Mouse (Mus musculus) heart, embryonic 14.5 days (tissue): Measurements from ENCODE around the gene Igfn1. TPM values are rescaled to one million over a fixed set of nuclear protein-coding genes. Genes with fewer than 3 reads are reported as not detected.

Experiments
- ATAC-seq: fragments of 200-750 bp; cut with Nextera tagmentation; 2 replicates; pipeline ENCODE4 v1.8.0; 2017; ENCODE audit warnings: low read depth, moderate TSS enrichment; ENCODE audit not compliant: insufficient number of reproducible peaks, insufficient read depth, low FRiP score
- H3K27ac ChIP-seq, 2 experiments: fragments of 200-500 bp in 1 of 2; fragments of 300-500 bp in 1 of 2; sonication (generic) in 1 of 2; replicated peaks in 1 of 2; 2 replicates each; pipeline ENCODE4 v1.5.1; 2012 to 2014; ENCODE audit warnings: low read depth in 2 of 2, low read length in 2 of 2, control low read depth in 1 of 2, mild to moderate bottlenecking in 1 of 2, mixed read lengths in 1 of 2; ENCODE audit not compliant: control insufficient read depth in 1 of 2, insufficient read depth in 1 of 2
- H3K27me3 ChIP-seq: fragments of 300-500 bp; sonication (generic); 2 replicates; pipeline ENCODE4 v1.6.1; 2014; ENCODE audit warnings: mild to moderate bottlenecking, low read length, control low read depth; ENCODE audit not compliant: control insufficient read depth, insufficient read depth
- H3K36me3 ChIP-seq: fragments of 300-500 bp; sonication (generic); 2 replicates; pipeline ENCODE4 v1.6.1; 2014; ENCODE audit warnings: mild to moderate bottlenecking, control low read depth, low read length, mixed read lengths; ENCODE audit not compliant: control insufficient read depth, insufficient read depth
- H3K4me1 ChIP-seq, 2 experiments: fragments of 200-500 bp in 1 of 2; fragments of 300-500 bp in 1 of 2; sonication (generic) in 1 of 2; 2 replicates each; pipeline ENCODE4 v1.6.1; 2012 to 2014; ENCODE audit warnings: low read length in 2 of 2, control low read depth in 1 of 2, mixed read lengths in 1 of 2; ENCODE audit not compliant: control insufficient read depth in 2 of 2, insufficient read depth in 2 of 2
- H3K4me2 ChIP-seq: fragments of 300-500 bp; sonication (generic); 2 replicates; pipeline ENCODE4 v1.6.1; 2014; ENCODE audit warnings: mild to moderate bottlenecking, low read length
- H3K4me3 ChIP-seq, 2 experiments: fragments of 200-500 bp in 1 of 2; fragments of 300-500 bp in 1 of 2; sonication (generic) in 1 of 2; 2 replicates each; pipeline ENCODE4 v1.5.1; 2012 to 2014; ENCODE audit warnings: low read length in 2 of 2, mild to moderate bottlenecking in 2 of 2, control low read depth in 1 of 2, low read depth in 1 of 2, moderate library complexity in 1 of 2; ENCODE audit not compliant: control insufficient read depth in 1 of 2, insufficient read depth in 1 of 2
- H3K9ac ChIP-seq: fragments of 300-500 bp; sonication (generic); 2 replicates; pipeline ENCODE4 v1.6.1; 2014; ENCODE audit warnings: mild to moderate bottlenecking, low read length
- H3K9me3 ChIP-seq: fragments of 300-500 bp; sonication (generic); 2 replicates; pipeline ENCODE4 v1.6.1; 2016; ENCODE audit warnings: low read length, control low read depth; ENCODE audit not compliant: control insufficient read depth
- WGBS: fragments of 180-500 bp; shearing (Covaris S2); extraction: QIAGEN DNeasy Blood & Tissue Kit; methylation state at CpG from one replicate; pipeline ENCODE4 v1.1.7; 2014; 5-methylcytosine and 5-hydroxymethylcytosine counted together
- polyA plus RNA-seq: library from polyadenylated mRNA; unstranded; fragments of >200 nt; fragmentation: Nextera tagmentation; extraction: Ambion mirVana; gene quantifications from 2 replicates; pipeline ENCODE4 v1.2.1, GENCODE M21; 2014

Gene Igfn1
- polyA plus RNA-seq, 1 experiment from 2014 or later, result 0.08 TPM

- Histone ChIP-seq H3K4me1 (no peaks in the 10 kb centered on the region; a peak in 1 of 4 replicates), H3K4me2 (no peak overlapping the region), H3K27ac (no peak overlapping the region), H3K4me3 (no peak overlapping the region), H3K36me3 (no peaks in the 10 kb centered on the region), H3K9me3 (no peaks in the 10 kb centered on the region), H3K27me3 (no peaks in the 10 kb centered on the region), H3K9ac (no peak overlapping the region)
- WGBS, result 31% methylated on average over 5 of the region's 5 CpGs
- no peak for ATAC-seq
Observed at GRCm38 (mm10) chr1:135984105-135984504, 22.0 kb downstream of the Igfn1 start.

DNA sequence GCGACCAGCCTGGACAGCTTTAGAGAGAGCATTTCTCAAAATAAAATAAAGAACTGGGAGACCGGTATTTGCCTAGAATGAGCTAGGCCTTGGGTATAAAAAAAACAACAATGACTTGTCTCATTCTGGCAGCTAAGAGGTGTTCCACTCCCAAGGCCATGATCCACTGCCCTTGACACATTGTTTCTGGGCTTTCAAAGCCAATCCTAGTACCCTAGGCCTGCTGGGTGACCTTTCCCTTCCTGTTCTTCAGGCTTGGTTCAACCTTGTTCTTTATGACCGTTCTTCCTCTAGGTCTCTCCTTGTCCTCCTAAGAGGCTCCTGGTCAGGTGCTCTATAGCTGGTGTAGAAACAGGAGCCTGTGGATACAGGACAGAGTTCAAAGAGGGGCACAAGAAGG, 33.6 kb downstream of the Igfn1 start:
- H3K4me1 ChIP-seq, result no peaks in the 10 kb centered on the region
- 84% methylated on average over 3 of the region's 3 CpGs for WGBS
- no peak overlapping the region for H3K4me3 ChIP-seq
- 0 out of 2 replicates have a peak, but pooled peaks cover 3% of the 10 kb centered on the region for H3K27me3 ChIP-seq
- H3K36me3 ChIP-seq, result no peaks in the 10 kb centered on the region
- no peaks in the 10 kb centered on the region for H3K9me3 ChIP-seq
- ATAC-seq, result no peak
- H3K4me2 ChIP-seq, result no peak overlapping the region
- H3K27ac ChIP-seq, result no peak overlapping the region
- no peak overlapping the region for H3K9ac ChIP-seq

DNA sequence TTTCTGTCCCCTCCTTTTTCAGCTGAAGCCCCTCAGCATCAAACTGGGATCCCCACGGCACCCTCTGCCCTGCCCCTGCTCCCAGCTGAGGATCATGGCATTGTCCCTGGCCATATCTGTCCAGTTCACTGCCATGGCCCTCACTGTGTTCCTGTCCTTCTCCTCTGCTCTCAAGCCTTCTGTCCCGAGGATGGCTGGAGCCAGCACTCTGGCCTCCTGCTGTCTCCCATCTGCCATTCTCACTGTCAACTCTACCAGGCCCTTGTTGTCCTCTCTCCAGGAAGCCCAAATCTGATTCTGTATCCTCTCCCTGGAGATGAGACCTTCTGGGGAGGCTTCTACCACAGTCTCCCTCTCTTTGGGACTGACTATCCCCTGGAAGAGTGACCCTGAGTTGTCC, 35.7 kb downstream of the Igfn1 start:
- Histone ChIP-seq H3K4me2 (no peak overlapping the region), H3K27ac (no peak overlapping the region), H3K4me3 (no peak overlapping the region), H3K9me3 (no peaks in the 10 kb centered on the region), H3K27me3 (peaks cover 9% of the 10 kb centered on the region; the same call in 1 of the 2 replicates), H3K36me3 (no peaks in the 10 kb centered on the region), H3K4me1 (no peaks in the 10 kb centered on the region), H3K9ac (no peak overlapping the region)
- ATAC-seq, result no peak
- WGBS, result 21% methylated on average over 2 of the region's 2 CpGs

DNA sequence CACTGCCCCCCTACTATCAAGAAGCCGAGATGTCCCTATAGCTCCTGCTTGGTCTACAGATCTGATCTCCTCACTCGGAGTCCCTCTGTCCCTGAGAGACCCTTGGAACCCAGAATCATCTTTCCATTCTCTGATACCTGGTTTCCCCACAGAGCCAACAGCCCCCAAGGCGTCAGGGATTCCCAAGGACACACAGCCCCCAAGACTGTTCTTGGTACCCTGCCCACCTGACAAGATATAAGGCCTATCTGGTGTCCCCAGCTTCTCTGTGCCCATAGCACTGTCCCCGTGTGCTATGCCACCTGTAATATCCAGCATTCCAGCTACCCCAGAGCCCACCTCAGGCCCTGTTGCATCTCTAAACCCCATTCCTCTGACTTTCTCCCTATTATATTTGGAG, 38.4 kb downstream of the Igfn1 start:
- Histone ChIP-seq H3K9me3 (no peaks in the 10 kb centered on the region), H3K27me3 (peaks cover 9% of the 10 kb centered on the region; the same call in 1 of the 2 replicates), H3K4me3 (no peak overlapping the region), H3K27ac (no peak overlapping the region), H3K4me2 (no peak overlapping the region), H3K36me3 (no peaks in the 10 kb centered on the region), H3K4me1 (no peaks in the 10 kb centered on the region), H3K9ac (no peak overlapping the region)
- WGBS, result 74% methylated on average over 4 of the region's 4 CpGs
- ATAC-seq, result no peak

DNA sequence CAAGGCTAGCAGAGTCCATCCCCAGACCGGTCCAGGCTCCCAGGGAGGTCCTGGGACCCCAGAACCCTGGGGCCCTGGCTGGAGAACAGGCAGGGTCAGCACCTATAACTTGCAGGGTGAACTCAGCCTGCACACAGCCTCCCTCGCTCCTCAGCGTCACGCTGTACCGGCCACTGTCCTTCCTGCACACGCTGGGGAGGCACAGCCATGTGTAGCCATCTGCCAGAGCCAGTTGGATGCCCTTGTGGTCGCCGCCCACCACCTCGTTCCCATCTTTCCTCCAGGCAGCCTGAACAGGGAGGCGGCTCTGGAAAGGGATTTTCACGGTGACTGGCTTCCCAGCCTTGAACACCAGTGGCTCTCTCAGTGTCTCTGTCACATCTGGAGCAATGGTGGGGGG, 41.6 kb downstream of the Igfn1 start:
- no peak for ATAC-seq
- Histone ChIP-seq H3K27me3 (peaks cover 9% of the 10 kb centered on the region), H3K4me2 (no peak overlapping the region), H3K9me3 (no peaks in the 10 kb centered on the region), H3K36me3 (no peaks in the 10 kb centered on the region), H3K9ac (no peak overlapping the region), H3K4me3 (no peak overlapping the region), H3K4me1 (no peaks in the 10 kb centered on the region), H3K27ac (no peak overlapping the region)
- WGBS, result 62% methylated on average over 11 of the region's 11 CpGs

DNA sequence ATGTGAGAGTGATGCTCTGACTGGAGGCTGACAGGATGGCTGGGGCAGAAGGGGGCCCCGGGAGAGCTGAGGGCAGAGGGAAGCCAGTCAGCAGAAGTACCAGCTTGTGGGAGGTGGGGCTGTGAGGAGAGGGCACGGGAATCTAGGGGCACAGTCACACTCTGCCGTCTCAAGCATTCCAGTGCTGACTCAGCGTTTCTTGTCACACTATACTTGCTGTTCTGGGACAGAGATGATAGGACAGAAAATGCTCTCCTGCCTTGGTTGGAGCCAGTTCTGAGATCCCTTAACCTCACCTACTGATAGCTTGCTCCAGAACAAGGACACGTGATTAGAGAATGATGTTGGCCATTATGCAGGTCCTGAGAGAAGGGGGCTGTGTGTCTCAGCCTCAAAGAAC, 43.0 kb downstream of the Igfn1 start:
- no peak overlapping the region for H3K9ac ChIP-seq
- WGBS, result 53% methylated on average over 5 of the region's 5 CpGs
- no peaks in the 10 kb centered on the region for H3K36me3 ChIP-seq
- H3K27ac ChIP-seq, result no peak overlapping the region
- H3K27me3 ChIP-seq, result peaks cover 6% of the 10 kb centered on the region
- no peaks in the 10 kb centered on the region for H3K4me1 ChIP-seq
- no peak overlapping the region for H3K4me3 ChIP-seq
- no peak overlapping the region for H3K4me2 ChIP-seq
- no peaks in the 10 kb centered on the region for H3K9me3 ChIP-seq
- ATAC-seq, result no peak

DNA sequence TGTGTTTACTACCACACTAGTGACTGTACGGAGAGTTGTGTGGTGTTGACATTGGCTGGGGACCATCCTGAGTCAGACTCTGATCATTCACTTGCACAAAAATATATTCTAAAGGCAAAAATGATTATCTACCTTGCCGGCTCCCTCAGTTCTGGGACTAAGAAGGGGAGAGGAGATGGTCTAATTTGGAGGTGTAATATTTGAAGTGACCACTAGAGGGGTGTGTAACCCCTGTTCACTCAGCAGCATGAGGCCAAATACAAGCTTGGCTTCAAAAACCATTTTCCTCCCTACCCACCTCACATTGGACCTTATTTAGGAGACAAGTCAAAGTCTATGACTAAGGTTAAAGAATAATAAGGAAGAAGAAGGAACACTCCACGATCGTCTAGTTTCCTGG, 47.7 kb downstream of the Igfn1 start:
- no peak for ATAC-seq
- Histone ChIP-seq H3K4me1 (no peaks in the 10 kb centered on the region), H3K4me2 (no peak overlapping the region), H3K9me3 (no peaks in the 10 kb centered on the region), H3K36me3 (no peaks in the 10 kb centered on the region), H3K4me3 (no peak overlapping the region), H3K27ac (no peak overlapping the region), H3K27me3 (no peaks in the 10 kb centered on the region; the same call in 1 of the 2 replicates), H3K9ac (no peak overlapping the region)
- WGBS, result 41% methylated on average over 4 of the region's 4 CpGs

DNA sequence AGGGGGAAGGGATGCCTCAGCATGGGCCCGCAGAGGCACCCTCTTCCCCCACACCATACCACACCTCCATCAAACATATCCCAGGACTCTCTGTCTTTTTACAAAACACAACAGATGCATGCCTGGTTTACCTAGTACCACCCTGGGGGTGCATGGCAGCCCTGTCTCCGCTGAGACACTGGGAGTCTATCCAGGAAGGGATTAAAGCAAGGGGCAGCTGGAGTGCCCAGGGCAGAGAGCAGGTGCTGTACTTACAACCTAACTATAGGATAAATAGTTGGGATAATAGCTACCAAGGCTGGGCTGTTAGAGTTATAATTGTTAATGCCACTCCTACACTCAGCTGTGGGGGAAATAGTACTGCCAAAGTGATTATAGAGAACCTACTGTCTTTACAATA, 57.3 kb downstream of the Igfn1 start:
- no peaks in the 10 kb centered on the region for H3K36me3 ChIP-seq
- no peak overlapping the region for H3K9ac ChIP-seq
- H3K9me3 ChIP-seq, result no peaks in the 10 kb centered on the region
- WGBS, result 45% methylated on average over 2 of the region's 2 CpGs
- no peak overlapping the region for H3K27ac ChIP-seq
- peaks cover 2 to 5% of the 10 kb centered on the region in 2 experiments; a peak in 2 of 4 replicates for H3K4me1 ChIP-seq
- no peak overlapping the region for H3K4me2 ChIP-seq
- ATAC-seq, result no peak
- no peak overlapping the region for H3K4me3 ChIP-seq
- H3K27me3 ChIP-seq, result peaks cover 4% of the 10 kb centered on the region
